Mouse (Mus musculus): ENCODE measurements at regions not wholly inside any gene's neighbourhood (a gene's known extent, or its start where the extent isn't known, plus 50 kb on each side); places are given as distances from the start of the nearest gene placed in this dataset.
A peak's percentile ranks its signal among the peaks of the same experiment; 100 is the strongest.

DNA sequence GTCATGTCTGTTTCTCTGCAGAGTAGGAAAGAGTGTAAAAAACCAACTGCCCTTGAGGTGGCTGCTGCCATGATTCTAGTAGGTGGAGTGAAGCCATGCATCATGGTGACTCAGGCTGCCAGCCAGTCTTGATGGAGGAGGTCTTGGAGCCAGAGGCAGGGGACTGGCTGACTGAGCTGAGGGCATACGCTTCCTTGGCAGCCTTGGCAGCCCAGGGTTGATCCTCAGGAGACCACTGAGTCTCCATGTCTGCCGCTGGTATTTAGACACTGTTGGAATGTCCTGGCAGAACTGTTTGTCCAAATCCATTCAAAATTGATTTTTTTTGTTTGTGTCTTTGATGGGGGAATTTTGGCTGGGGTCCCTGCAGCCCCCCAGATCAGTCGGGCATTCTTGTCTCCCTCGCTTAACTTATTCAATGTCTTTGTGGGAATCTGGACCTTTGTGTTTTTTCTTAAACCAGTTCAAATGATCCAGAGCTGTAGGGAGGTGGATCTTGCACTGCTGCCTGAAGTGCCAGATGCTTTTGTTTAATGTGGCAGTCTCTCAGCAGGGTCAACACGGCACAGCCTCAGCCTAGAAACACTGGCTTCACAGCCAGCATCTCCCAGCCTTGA, 139.0 kb downstream of the 1500009L16Rik start:
- DNase-seq (ENCODE audit: low read depth), result peak; percentile 63
- TF ChIP-seq POLR2A (IDR thresholded peaks at IDR 0.05; ENCODE audit: borderline replicate concordance, extremely low read depth, insufficient read depth, insufficient read length, poor library complexity, severe bottlenecking) (no peak), CTCF (IDR thresholded peaks at IDR 0.05; ENCODE audit: borderline replicate concordance, extremely low read depth, insufficient read depth, insufficient read length) (no peak)

DNA sequence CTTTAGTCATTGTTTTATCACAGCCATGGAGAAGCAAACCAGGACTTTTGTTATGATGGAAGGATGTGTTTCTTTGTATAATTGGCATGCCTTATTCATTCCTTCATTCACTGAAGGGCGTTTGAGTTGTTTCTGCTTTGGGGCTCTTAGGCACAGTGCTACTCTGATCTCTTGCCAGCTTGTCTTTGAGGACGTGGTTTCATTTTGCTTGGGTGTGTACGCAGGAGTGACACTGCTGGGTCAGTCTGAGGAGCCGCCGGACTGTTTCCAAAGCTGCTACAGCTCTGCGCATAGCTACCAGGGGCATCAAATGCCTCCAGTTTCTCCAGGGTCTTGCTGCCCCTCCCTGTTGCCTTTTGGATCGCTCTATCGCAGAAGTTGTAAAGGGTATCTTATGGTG, 141.9 kb downstream of the 1500009L16Rik start:
- no peak for DNase-seq (ENCODE audit: low read depth)
- TF ChIP-seq CTCF (IDR thresholded peaks at IDR 0.05; ENCODE audit: borderline replicate concordance, extremely low read depth, insufficient read depth, insufficient read length) (no peak), POLR2A (IDR thresholded peaks at IDR 0.05; ENCODE audit: borderline replicate concordance, extremely low read depth, insufficient read depth, insufficient read length, poor library complexity, severe bottlenecking) (no peak)

DNA sequence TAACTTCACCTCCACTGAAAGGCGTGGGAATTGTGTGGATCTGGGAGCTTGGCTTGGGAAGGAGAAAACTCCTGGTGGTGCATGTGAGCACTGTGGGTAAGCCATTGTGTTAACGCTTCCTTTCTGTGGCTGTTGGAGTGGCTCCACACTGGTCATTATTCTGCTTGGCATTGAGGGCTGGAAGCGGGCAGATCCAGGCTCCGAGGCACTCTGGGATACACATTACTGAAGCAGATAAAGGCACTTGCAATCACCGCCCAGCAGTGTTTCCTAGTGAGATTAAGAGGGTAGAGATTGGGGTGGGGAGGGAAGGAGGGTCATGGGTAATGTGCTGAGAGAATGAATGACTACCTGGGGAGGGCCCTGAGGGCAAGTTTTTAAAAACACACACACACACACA, 143.3 kb downstream of the 1500009L16Rik start:
- no peak for TF ChIP-seq POLR2A (IDR thresholded peaks at IDR 0.05; ENCODE audit: borderline replicate concordance, extremely low read depth, insufficient read depth, insufficient read length, poor library complexity, severe bottlenecking)
- TF ChIP-seq CTCF (IDR thresholded peaks at IDR 0.05; ENCODE audit: borderline replicate concordance, extremely low read depth, insufficient read depth, insufficient read length), result no peak; the same call in 1 of the 2 replicates
- peak; percentile 80 for DNase-seq (ENCODE audit: low read depth)

DNA sequence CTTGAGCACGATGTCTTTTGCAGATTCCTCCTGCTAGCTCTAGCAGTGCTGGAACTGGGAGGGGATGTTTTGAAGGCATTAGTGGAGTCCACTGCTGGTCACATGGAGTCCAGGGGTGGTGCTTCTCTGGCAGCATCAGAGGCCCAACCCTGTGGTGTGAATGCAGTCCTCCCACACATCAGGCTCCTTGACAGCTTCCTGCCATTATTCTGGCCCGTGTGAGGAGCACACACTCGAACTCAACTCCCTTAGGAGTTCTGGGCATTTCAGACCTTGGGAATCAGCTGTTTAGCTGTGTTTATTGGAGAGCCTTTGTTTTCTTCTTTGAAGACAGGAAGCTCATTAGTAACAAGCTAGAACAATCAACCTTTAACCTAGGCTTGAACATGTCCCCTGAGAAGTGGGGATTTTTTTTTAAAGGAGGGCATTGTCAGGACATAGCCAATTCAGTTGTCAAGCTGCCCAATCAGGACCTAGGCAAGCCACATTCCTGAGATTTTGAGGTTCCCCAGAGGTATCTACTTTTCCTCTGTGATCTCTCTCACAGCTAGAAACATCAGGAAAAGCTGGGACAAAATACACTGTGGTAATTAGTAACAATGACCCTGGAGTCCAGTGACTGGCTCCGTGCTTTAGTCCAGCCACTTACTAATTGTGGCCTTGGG, 149.2 kb downstream of the 1500009L16Rik start:
- no peak for DNase-seq (ENCODE audit: low read depth)
- TF ChIP-seq POLR2A (IDR thresholded peaks at IDR 0.05; ENCODE audit: borderline replicate concordance, extremely low read depth, insufficient read depth, insufficient read length, poor library complexity, severe bottlenecking), result no peak

DNA sequence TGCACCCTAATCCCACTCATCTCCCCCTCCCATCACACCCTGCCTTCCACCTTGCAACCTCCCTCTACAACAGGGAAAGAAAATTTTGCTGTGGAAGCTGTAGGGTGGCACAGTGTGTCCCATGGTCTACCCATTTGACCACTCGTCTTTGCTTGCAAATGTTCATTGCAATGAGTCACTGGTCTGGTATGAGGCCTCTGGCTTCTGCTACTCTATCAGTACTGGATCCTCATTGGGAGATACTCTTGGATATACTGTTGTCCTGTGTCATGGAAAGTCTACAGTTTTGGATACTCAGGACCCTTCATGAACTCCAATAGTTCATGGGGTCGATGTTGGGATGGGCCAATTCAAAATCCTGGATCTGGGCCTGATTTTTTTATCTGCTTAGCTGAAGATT, 156.1 kb downstream of the 1500009L16Rik start:
- no peak for TF ChIP-seq CTCF (IDR thresholded peaks at IDR 0.05; ENCODE audit: borderline replicate concordance, extremely low read depth, insufficient read depth, insufficient read length)
- no peak for TF ChIP-seq POLR2A (IDR thresholded peaks at IDR 0.05; ENCODE audit: borderline replicate concordance, extremely low read depth, insufficient read depth, insufficient read length, poor library complexity, severe bottlenecking)
- no peak for DNase-seq (ENCODE audit: low read depth)

DNA sequence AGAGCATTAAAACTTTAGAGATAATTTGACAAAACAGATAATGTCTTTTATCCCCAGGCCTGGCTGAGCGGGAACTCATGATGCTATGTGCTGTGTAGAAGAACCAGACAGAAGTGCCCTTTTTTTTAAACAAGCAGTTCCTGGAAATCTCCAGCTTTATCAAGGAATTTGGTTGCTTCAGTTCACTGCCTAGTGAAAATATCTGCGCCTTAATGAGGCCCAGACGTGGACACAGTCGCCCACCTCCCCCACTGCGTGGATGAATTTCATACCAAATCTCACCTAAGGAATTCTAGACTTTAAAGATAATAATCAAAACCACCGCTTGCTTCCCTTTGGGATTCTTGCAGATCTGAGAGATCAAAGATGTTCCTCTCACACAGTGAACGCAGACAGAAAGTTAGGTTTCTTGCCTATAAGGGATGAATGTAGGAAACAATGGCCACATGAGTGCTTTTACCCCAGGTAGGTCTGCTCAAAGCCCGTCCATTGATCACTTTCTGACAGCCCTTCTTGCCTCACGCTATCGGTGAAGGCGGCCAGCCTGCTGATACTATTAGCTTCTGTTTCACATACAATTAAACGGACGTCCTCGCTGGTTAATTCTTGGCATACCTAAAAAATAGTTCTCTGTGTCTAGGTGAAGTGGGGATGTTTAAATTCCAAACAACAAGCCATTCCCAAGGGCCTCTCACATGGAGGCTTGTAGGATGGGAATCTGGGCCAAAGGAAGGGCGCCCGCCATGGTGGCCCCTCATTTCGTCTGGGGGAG, 159.6 kb downstream of the 1500009L16Rik start:
- no peak for TF ChIP-seq POLR2A (IDR thresholded peaks at IDR 0.05; ENCODE audit: borderline replicate concordance, extremely low read depth, insufficient read depth, insufficient read length, poor library complexity, severe bottlenecking)
- no peak for TF ChIP-seq CTCF (IDR thresholded peaks at IDR 0.05; ENCODE audit: borderline replicate concordance, extremely low read depth, insufficient read depth, insufficient read length)
- no peak for DNase-seq (ENCODE audit: low read depth)

DNA sequence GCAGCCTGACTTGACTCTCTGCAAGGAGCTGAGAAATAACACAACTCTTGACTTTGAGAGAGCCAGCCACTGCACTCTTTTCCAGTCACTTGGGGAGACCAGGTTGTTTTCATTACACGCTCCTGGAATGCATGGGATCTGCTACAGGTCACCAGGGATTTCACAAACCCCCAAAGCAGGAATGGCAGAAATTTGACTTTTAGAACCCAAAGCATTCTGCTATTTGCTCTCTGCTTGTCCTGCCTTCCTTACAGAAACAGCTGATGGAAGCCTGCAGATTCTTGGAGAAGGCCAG, 160.2 kb downstream of the 1500009L16Rik start:
- DNase-seq (ENCODE audit: low read depth), result no peak
- no peak for TF ChIP-seq POLR2A (IDR thresholded peaks at IDR 0.05; ENCODE audit: borderline replicate concordance, extremely low read depth, insufficient read depth, insufficient read length, poor library complexity, severe bottlenecking)
- no peak for TF ChIP-seq CTCF (IDR thresholded peaks at IDR 0.05; ENCODE audit: borderline replicate concordance, extremely low read depth, insufficient read depth, insufficient read length)

DNA sequence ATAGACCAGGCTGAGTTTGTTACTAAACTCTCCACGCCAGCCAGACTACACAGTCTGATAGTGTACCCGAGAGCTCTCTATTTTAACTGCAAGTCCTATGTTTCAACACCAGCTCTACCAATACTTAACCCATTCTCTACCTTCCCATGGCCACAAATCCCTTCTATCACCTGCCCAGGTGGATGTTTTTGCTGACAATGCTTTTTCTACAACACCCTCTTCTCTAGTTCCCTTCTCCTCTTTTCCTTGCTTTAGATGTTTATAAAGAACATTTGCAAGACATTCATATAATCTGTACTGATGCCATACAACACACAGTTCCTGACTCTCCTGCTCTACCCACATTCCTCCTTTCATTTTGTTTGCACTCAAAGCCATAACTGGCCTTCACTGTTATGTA, 161.9 kb downstream of the 1500009L16Rik start:
- DNase-seq (ENCODE audit: low read depth), result no peak
- TF ChIP-seq POLR2A (IDR thresholded peaks at IDR 0.05; ENCODE audit: borderline replicate concordance, extremely low read depth, insufficient read depth, insufficient read length, poor library complexity, severe bottlenecking) (no peak), CTCF (IDR thresholded peaks at IDR 0.05; ENCODE audit: borderline replicate concordance, extremely low read depth, insufficient read depth, insufficient read length) (no peak)

DNA sequence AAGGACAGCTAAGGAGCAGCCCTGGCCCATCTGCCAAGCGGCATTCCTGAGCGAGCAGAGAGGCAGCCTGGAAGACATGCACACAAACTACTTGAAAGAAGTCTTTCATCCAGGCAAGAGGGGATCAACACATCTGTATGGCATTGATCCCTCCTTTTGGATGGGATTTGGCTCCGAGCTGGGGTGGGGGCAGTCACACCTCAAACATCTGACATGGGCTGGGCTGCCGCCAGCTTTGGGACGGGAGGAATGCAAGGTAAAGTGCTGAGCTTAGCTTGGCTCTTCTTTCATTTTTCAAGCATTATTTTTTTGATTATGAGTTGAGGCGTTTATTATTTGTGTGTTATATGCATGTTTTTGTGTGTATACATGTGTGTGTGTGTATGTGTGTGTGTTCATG, 165.9 kb downstream of the 1500009L16Rik start:
- no peak for DNase-seq (ENCODE audit: low read depth)
- TF ChIP-seq POLR2A (IDR thresholded peaks at IDR 0.05; ENCODE audit: borderline replicate concordance, extremely low read depth, insufficient read depth, insufficient read length, poor library complexity, severe bottlenecking) (no peak), CTCF (IDR thresholded peaks at IDR 0.05; ENCODE audit: borderline replicate concordance, extremely low read depth, insufficient read depth, insufficient read length) (no peak)

DNA sequence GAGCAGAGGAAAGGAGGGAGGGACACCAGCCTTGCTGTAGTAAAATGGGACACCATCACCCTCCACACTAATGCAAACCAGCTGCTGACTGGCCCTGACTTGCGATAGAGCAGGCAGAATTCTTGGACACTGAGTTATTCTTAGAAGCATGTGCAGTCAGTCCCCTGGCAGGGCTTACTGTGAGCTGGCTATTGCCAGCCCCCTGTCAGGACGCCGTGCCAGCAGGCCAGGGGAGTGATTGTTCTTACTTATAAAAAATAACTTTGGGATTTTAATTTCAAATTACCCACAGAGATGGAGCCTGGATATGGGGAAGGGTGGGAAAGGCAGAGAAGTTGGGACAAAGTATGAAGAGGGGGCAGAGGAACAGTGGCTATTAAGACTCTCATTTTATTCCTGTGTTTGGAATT, 173.1 kb downstream of the 1500009L16Rik start:
- TF ChIP-seq POLR2A (IDR thresholded peaks at IDR 0.05; ENCODE audit: borderline replicate concordance, extremely low read depth, insufficient read depth, insufficient read length, poor library complexity, severe bottlenecking), result no peak
- no peak for TF ChIP-seq CTCF (IDR thresholded peaks at IDR 0.05; ENCODE audit: borderline replicate concordance, extremely low read depth, insufficient read depth, insufficient read length)
- peak; percentile 20 for DNase-seq (ENCODE audit: low read depth)

DNA sequence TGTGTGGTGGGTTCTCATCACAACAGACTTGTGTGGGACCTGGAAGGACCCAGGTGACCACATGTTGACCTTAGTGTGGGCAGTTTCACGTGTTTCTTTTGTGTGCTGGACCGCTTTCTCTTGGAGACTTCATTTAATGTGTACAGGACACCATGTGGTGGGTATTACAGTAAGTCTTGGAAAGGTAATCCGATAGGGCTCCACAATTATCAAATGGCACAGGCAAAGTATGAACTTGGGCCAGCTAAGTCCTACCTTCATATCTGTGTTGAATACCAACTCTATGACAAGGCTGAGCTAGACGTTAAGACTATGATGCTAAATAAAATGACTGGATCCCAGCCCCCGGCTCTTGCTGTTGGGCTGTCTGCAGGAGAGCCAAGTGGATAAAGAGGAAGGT, 173.5 kb downstream of the 1500009L16Rik start:
- DNase-seq (ENCODE audit: low read depth), result no peak
- TF ChIP-seq POLR2A (IDR thresholded peaks at IDR 0.05; ENCODE audit: borderline replicate concordance, extremely low read depth, insufficient read depth, insufficient read length, poor library complexity, severe bottlenecking) (no peak), CTCF (IDR thresholded peaks at IDR 0.05; ENCODE audit: borderline replicate concordance, extremely low read depth, insufficient read depth, insufficient read length) (no peak)

DNA sequence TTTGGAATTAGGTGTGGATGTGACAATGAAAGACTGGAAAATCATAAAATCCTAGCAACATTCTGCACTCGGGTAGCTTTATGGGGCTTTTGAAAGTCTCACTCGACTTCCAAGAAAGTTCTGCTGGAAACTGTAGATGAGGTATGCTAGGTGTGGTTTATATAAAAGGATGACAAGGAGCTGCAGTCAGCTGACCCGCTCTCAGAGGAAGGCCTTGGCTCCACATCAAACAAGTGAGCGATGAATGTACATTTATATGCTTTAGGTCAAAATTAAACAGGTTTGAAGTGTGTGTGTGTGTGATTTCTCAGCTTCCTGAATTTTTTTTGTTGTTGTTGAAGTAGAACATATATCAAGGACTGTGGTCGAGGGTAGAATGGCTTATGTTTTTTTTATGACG, 174.9 kb downstream of the 1500009L16Rik start:
- TF ChIP-seq POLR2A (IDR thresholded peaks at IDR 0.05; ENCODE audit: borderline replicate concordance, extremely low read depth, insufficient read depth, insufficient read length, poor library complexity, severe bottlenecking) (no peak), CTCF (IDR thresholded peaks at IDR 0.05; ENCODE audit: borderline replicate concordance, extremely low read depth, insufficient read depth, insufficient read length) (no peak)
- no peak for DNase-seq (ENCODE audit: low read depth)

Data from brain, embryonic 14.5 days (tissue).